Mouse (Mus musculus) left cerebral cortex, postnatal 10 days (tissue): ENCODE results near the gene Mup7. TPM values are rescaled to one million over a fixed set of nuclear protein-coding genes. Genes with fewer than 3 reads are reported as not detected.
"Not testable (repeated sequence)": the region's sequence is repeated elsewhere in the genome, so short reads cannot be mapped to it uniquely, and the experiment has no call there.

Source experiments
- DNase-seq, 2 experiments: peaks; one replicate each; pipeline ENCODE4 v3.0.0; 2021 to 2022; ENCODE audit warnings: low spot score in 2 of 2, mixed read lengths in 1 of 2; ENCODE audit errors: extremely low spot score in 1 of 2
- intact Hi-C: fragments of 180-260 bp; cut with DNase I; formaldehyde crosslinking; loops from one replicate; pipeline ENCODE4 v1.15.1; 2025
- total RNA-seq, 2 experiments: library from RNA; stranded (reverse); gene quantifications; 2 replicates each; pipeline ENCODE4 v1.2.3; 2021

The Mup7 gene
- not detected for total RNA-seq

DNA sequence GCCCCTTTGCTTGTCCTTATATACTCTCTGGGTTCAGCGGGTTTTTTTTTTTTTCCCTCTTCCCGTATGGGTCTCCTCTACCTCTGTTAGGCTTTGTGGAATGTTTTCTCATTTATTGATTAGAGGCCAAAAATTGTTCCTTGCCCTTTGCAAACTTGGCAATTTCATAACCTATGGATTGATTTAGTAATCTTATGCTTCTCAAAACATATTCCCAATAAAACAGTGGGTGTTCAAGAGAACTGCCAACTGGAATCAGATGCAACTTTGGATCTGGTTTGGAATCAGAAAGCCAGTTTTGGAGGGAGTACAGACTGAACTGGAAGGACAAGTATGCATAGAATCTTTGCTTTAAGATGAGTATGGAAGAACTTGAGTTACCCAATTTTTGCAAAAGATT, at the start of gene Mup7:
Gene Mup7, minus strand, starts transcription at position 101 of the 400 bp plus-strand sequence.
- DNase-seq, intact Hi-C loops: not testable (repeated sequence)

GRCm38 (mm10) chr4:60079865-60080264, 9.6 kb upstream of the Mup7 start:
- DNase-seq, intact Hi-C loops: not testable (repeated sequence)

DNA sequence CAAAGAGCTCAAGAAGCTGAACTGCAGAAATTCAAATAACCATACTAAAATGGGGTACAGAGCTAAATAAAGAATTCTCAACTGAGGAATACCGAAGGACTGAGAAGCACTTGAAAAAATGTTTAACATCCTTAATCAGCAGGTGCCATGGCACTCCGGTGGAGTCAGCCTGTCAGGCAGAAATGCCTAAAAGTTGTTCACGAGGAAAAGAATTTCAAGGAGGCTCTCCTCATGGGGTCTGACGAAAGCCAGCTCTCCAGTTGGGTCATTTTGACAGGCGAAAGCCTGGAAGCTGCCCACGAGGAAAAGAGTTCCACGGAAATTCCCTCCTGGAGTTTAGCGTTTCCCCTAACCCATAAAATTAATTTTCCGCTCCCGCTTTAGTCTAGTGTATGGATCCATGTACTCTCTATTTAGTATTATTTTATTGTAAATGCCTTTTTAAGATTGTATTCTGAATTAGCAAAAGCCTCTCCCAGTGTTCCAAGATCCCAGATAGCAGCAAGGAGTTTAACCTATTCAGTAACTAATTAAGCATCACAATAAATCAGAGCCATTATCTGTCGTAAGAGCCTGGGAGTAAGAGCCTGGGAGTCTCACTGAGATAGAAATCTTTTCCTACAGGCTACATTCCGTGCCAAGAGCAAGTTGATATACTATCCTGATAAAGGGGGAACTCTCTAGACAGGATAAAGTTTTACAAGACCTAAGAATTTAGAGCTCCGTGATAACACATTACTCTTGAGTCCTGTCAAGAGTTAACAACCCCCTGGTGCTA, 40.8 kb downstream of the Mup7 start:
- intact Hi-C loops, DNase-seq: not testable (repeated sequence)

DNA sequence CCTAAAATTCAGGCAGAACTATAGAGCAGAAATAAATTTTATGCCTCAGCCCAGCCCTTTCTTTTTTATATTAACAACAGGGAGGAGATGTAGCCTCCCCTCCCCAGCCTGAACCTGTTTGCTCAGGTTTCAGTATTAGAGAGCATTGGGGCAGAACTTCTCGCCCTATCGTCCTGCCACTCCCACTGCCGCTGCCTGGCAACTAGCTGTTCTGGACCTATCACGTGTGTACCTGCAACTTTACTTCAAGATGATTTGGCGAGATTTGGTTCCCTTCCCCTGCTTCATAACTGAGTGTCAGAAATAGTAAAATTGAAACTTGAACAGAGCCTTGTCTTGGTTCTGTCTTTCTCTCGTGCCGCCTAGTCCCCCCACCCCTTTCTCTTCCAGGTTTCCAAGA, 50.1 kb downstream of the Mup7 start:
- DNase-seq, intact Hi-C loops: not testable (repeated sequence)

Other genes starting within 250 kb of the Mup7 start
- not detected for gene Slc46a2, start 155.4 kb downstream of the Mup7 start, total RNA-seq
- not detected for gene Mup4, start 109.8 kb downstream of the Mup7 start, total RNA-seq
- gene Mup6, start 106.2 kb downstream of the Mup7 start, total RNA-seq = not detected
- not detected for gene Mup2, start 83.8 kb upstream of the Mup7 start, total RNA-seq
- not detected for gene Mup8, start 152.1 kb upstream of the Mup7 start, total RNA-seq